Mouse (Mus musculus) ES-E14 (cell line): ENCODE measurements around the gene Mbd6. TPM values are rescaled to one million over a fixed set of nuclear protein-coding genes. Genes with fewer than 3 reads are reported as not detected.
A peak's percentile ranks its signal among the peaks of the same experiment; 100 is the strongest.

Source experiments
- DNase-seq: peaks from one replicate; pipeline ENCODE4 v3.0.0-alpha.2; 2013; ENCODE audit warnings: low read depth, low spot score
- H3K27ac ChIP-seq: 2 replicates; pipeline ENCODE4 v1.5.1; 2012; ENCODE audit warnings: low read depth, mild to moderate bottlenecking, low read length, moderate library complexity, mixed read lengths; ENCODE audit not compliant: poor library complexity, insufficient read depth, severe bottlenecking
- H3K36me3 ChIP-seq: 2 replicates; pipeline ENCODE4 v1.6.1; 2012; ENCODE audit warnings: mild to moderate bottlenecking, low read length, moderate library complexity, mixed read lengths; ENCODE audit not compliant: control insufficient read depth, poor library complexity, insufficient read depth, severe bottlenecking
- H3K4me1 ChIP-seq, 2 experiments: fragments of 150-350 bp in 1 of 2; sonication (generic) in 1 of 2; 2 replicates each; pipeline ENCODE4 v1.6.1; 2012; ENCODE audit warnings: low read length in 2 of 2, mild to moderate bottlenecking in 1 of 2, mixed read lengths in 1 of 2; ENCODE audit not compliant: control insufficient read depth in 2 of 2, insufficient read depth in 2 of 2, poor library complexity in 1 of 2
- H3K4me3 ChIP-seq, 2 experiments: fragments of 150-350 bp in 1 of 2; sonication (generic) in 1 of 2; 2 replicates each; pipeline ENCODE4 v1.5.1; 2012; ENCODE audit warnings: low read length in 2 of 2, low read depth in 1 of 2, mild to moderate bottlenecking in 1 of 2, mixed read lengths in 1 of 2; ENCODE audit not compliant: insufficient read depth in 1 of 2, poor library complexity in 1 of 2, severe bottlenecking in 1 of 2
- H3K9ac ChIP-seq: 2 replicates; pipeline ENCODE4 v1.6.1; 2012; ENCODE audit warnings: low read depth, mild to moderate bottlenecking, low read length, mixed read lengths; ENCODE audit not compliant: poor library complexity, insufficient read depth, severe bottlenecking
- H3K9me3 ChIP-seq: fragments of 150-350 bp; sonication (generic); 2 replicates; pipeline ENCODE4 v1.6.1; 2012; ENCODE audit warnings: low read depth, mild to moderate bottlenecking, low read length; ENCODE audit not compliant: control insufficient read depth, insufficient read depth
- CHD2 ChIP-seq: IDR thresholded peaks from 2 replicates; pipeline ENCODE4 v1.6.1; 2014; ENCODE audit warnings: mild to moderate bottlenecking, low read depth, low read length, inconsistent platforms
- HCFC1 ChIP-seq: IDR thresholded peaks from 2 replicates; pipeline ENCODE4 v1.6.1; 2012; ENCODE audit warnings: low read length, inconsistent platforms, borderline replicate concordance; ENCODE audit not compliant: insufficient read depth
- MAFK ChIP-seq: IDR thresholded peaks from 2 replicates; pipeline ENCODE4 v1.6.1; 2014; ENCODE audit warnings: mild to moderate bottlenecking, low read depth, low read length, inconsistent platforms; ENCODE audit not compliant: insufficient read depth
- ZC3H11A ChIP-seq: IDR thresholded peaks from 2 replicates; pipeline ENCODE4 v1.6.1; 2012; ENCODE audit warnings: low read depth, mild to moderate bottlenecking, inconsistent platforms, low read length, borderline replicate concordance
- ZNF384 ChIP-seq: IDR thresholded peaks from 2 replicates; pipeline ENCODE4 v1.6.1; 2012; ENCODE audit warnings: low read depth, low read length, inconsistent platforms
- in situ Hi-C, 2 experiments: fragments of 600-800 bp; cut with MboI; formaldehyde crosslinking; loops; one replicate each; pipeline ENCODE4 v1.15.1; 2025; ENCODE audit warnings: low sequenced_read_pairs in 2 of 2, inconsistent platforms in 1 of 2; ENCODE audit not compliant: unreplicated experiment in 2 of 2
- total RNA-seq: library from RNA; depleted of rRNA; stranded (reverse); fragments of 300-350 nt; gene quantifications from 2 replicates; pipeline ENCODE4 v1.2.3, GENCODE M21; 2012

Gene Mbd6
- total RNA-seq, 1 experiment, result 15.8 TPM

DNA sequence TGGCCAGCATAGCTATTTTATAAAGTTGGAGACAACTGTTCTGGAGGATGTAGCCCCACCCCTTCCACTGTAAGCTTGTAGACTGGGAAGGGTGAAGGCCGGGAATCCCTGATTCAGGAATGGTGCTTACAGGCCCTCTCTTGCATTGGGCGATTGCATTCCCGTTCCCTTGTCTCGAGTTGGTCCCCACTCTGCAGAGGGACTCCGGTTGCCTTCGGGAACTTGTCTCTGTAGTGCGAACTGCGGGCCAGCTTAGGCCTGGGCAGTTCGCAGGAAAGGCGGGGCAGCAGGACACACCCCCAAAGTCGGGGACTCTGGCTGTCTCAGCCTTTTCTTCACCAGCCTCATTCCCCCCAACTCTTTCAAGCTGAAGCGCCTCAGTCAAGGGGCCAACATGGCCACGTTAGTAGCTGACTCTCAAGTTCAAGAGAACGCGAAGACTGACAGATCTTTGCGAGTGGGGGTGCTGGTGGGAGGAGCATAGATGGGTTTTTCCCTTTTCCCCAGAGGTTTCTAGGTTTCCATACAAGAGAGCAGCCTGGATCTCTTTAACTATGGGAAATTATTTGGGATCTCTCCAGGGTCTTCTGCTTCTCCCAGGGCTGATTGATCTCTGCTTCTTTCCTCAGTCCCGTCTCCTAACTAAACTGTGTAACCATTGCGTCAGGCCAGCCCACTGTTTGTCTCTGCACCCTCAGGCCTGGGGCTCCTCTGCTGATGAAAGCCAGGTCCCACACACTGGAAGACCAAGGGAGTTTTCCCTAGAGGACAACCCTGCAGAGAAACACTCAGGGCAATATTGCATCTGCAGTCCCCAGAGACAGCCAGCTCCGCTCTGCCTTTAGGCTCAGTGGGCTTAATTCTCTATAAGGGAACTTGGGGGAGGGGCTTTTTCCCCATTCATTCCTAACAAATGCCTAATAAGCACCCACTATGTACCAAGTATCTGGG is 2.4 kb upstream of the Mbd6 start:
- DNase-seq, result no peak
- peak overlapping the region; percentile 71 to 78 for H3K4me3 ChIP-seq
- TF ChIP-seq ZC3H11A (no peak), MAFK (no peak), HCFC1 (no peak), ZNF384 (no peak), CHD2 (no peak)
- H3K9me3 ChIP-seq, result no peaks in the 10 kb centered on the region
- in situ Hi-C loops, result no loop called here
- H3K4me1 ChIP-seq, result peaks cover 6 to 24% of the 10 kb centered on the region in 2 experiments
- peak overlapping the region; percentile 79 for H3K9ac ChIP-seq
- peak overlapping the region; percentile 77 for H3K27ac ChIP-seq
- peaks cover 34% of the 10 kb centered on the region for H3K36me3 ChIP-seq

DNA sequence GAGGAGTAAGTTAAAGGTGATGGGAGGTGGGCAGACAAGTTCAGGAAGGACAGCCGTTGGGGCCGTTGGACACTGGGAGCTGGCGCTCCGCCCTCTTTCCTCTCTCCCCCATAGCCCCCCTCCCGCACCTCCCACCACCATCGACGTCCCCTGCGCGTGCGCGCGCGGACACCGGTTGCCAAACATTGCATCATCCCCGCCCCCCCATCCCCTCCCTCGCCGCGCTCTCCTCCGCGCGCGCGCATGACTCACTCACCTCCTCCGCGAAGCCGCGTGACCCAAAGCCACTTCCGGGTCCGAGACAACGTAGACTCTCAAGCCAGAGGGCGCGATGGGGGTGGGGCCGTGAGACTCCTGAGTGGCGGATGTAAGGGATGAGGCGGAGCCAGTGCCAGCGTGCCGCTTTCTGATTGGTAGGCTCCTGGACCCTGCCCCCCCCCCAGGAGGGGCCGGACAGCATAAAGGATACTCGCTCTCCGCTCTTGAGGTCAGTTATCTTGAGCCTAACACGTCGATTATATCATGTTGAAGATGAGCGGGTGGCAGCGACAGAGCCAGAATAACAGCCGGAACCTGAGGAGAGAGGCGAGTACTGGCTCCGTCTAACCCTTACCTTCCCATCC is 1.6 kb upstream of the Mbd6 start:
- peak; percentile 62 for TF ChIP-seq HCFC1
- TF ChIP-seq ZC3H11A, result no peak
- Histone ChIP-seq H3K4me1 (peaks cover 6 to 27% of the 10 kb centered on the region in 2 experiments), H3K9ac (peak overlapping the region; percentile 79), H3K4me3 (peak overlapping the region; percentile 78 to 89), H3K36me3 (peaks cover 32% of the 10 kb centered on the region), H3K27ac (peak overlapping the region; percentile 95), H3K9me3 (no peaks in the 10 kb centered on the region)
- in situ Hi-C loops, result no loop called here
- peak; percentile 100 for DNase-seq

DNA sequence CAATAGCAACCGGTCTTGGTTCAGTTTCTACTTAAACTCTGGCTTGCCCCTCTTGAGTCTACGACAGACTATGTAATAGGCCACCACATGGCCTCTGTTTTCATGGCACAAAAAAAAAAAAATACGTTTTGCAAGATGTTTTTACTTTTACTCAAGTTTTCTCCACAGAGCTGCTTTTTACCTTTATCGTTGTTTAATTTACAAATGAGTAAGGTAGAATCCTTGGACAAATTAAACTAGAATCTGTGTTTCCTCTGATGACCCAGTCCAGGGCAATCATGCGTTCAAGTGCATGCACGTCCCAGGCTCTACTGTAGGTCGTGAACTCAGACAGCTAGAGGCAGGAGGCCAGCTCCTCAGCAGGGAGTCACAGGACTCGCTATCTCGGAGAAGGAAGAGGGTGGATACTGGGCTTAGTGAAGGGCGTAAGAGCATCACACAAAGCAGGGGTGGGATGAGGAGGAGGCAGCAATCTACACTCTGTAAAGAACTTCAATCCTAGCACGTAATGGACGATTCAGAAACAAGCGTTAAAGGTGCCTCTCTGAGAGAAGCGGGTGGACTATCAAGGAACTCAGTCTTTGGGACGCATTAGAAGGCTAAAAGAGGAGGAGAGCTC is 864 bp upstream of the Mbd6 start:
- H3K4me3 ChIP-seq, result peak overlapping the region; percentile 89 to 94
- in situ Hi-C loops, result no loop called here
- peak overlapping the region; percentile 92 for H3K9ac ChIP-seq
- no peaks in the 10 kb centered on the region for H3K9me3 ChIP-seq
- peaks cover 30% of the 10 kb centered on the region for H3K36me3 ChIP-seq
- no peak for TF ChIP-seq CHD2
- no peak for TF ChIP-seq ZC3H11A
- peak; percentile 77; the same call in 1 of the 2 replicates for TF ChIP-seq ZNF384
- TF ChIP-seq MAFK, result no peak
- TF ChIP-seq HCFC1, result no peak
- peaks cover 6 to 29% of the 10 kb centered on the region in 2 experiments for H3K4me1 ChIP-seq
- peak overlapping the region; percentile 95 for H3K27ac ChIP-seq
- DNase-seq, result peak; percentile 46

DNA sequence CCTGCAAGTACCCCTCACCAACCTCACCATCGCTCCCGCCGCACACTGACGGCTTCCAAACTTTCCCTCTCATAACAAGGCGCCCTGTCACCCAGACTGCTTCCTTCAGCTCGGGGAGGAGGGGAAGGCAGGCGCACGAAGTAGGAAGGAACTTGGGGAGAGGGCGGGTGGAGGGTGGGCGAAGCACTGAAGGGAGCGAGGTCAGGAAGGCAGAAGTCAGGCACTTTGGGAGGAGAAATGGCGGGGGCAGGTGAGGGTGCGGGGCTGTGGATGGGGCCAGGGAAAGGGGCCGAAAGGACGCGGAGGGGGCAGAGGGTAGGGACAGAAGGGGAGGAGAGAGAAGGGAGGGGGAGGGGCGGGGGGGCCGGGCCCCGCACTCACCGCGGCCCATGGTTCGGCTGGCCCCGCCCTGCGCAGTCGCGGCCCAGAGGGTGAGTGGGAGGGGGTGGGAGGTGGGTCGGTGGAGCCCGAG is 454 bp downstream of the Mbd6 start:
- peaks cover 6 to 35% of the 10 kb centered on the region in 2 experiments for H3K4me1 ChIP-seq
- TF ChIP-seq ZNF384 (no peak), ZC3H11A (no peak), MAFK (no peak), HCFC1 (no peak), CHD2 (no peak)
- H3K9ac ChIP-seq, result peak overlapping the region; percentile 92
- H3K4me3 ChIP-seq, result peak overlapping the region; percentile 89 to 94
- H3K27ac ChIP-seq, result peak overlapping the region; percentile 95
- no peak for DNase-seq
- H3K9me3 ChIP-seq, result no peaks in the 10 kb centered on the region
- in situ Hi-C loops, result no loop called here
- peaks cover 36% of the 10 kb centered on the region for H3K36me3 ChIP-seq
